Mouse (Mus musculus) monocyte, adult 2 months (primary cell): Measurements from ENCODE around the gene Psmd12.

Source experiments
- DNase-seq, 2 experiments: peaks; one replicate each; pipeline ENCODE4 v3.0.0; 2022; ENCODE audit warnings: low spot score in 2 of 2, low read depth in 1 of 2

Psmd12 gene

DNA sequence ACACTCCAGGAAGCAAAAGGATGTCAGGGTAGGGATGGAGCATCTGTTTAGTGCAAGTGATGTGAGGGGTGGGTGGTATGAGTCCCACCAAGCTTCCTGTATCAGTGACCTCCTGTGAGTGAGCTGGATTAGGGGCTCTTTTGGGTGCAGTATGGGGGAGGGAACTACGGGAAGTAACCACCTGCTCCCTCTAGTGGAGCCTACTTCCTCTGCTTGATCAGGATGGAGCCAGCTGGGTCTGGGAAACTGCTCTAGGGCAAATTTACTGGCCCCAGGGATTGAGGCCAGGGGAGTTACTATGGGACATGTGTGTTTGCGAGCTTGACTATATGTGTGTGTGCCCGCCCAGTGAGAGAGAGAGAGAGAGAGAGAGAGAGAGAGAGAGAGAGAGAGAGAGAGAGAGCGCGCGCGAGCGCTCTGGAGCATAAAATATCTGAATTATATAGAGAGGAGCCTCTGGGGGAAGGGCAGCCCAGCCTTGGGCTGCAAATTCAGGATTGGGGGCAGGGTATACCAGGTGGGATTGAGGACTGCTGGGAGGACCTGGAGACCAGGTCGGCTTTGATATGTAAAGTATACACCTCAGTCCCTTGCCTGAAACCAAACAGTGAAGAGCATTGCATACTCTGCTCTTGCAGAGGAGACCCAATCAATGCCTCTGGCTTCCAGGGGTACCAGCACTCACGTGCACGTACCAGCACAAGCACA is 30.5 kb downstream of the Psmd12 start:
- DNase-seq, result no peak

DNA sequence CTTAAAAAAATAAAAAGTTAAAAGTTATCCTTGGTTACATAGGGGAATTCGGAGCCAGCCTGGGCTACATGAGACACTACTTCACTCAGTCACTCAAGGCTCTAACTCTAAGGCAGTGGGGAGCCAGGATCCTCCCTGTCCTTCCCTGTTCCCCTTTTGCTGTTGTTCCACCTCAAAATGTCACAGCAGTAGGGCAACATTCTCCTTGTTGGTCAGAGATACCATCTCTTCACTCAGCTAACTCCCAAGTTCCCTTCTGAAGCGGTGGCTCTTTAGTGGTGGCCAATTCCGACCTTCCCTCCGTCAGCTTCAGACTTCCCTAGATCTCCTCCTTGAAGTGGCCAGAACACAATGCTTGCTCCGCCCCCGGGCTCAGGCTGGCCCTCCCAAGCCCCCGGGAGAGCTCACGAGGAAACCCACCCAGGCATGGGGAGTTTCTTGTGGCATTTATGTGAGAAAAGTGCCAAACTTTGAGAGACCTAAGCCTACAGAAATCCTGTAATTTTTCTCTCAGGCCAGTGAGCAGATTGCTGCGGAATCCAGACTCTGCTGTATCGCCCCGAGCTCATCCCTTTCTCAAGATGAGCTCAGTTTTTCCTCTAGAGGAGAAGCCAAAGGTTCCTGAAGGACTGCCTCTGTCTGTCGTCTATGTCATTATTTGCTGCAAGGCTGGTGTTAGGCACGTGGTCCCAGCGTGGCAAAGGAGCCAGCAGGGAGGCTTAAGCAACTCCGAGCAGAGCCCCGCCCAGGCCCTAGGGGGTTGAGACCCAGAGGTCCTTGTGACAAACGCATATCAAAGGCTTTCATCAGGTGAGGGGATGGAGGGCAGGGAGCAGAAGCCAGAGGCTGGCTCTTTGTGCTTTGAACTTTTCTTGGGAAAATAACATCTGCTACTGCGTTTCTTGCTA is 31.3 kb downstream of the Psmd12 start:
- no peak for DNase-seq

DNA sequence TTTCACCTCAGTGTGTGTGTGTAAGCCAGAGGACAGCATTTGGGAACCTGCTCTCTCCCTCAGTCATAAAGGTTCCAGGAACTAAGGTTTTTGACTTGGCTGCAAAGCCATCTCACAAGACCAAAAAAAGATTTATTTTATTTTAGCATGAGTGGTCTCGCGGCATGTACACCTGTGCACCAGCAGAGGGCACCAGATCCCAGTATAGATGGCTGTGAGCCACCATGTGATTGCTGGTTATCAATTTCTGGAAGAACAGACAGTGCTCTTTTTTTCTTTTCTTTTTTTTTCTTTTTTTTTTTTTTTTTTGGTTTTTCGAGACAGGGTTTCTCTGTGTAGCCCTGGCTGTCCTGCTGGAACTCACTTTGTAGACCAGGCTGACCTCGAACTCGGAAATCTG is 32.7 kb downstream of the Psmd12 start:
- peak in 1 of 2 experiments; percentile 19 for DNase-seq

DNA sequence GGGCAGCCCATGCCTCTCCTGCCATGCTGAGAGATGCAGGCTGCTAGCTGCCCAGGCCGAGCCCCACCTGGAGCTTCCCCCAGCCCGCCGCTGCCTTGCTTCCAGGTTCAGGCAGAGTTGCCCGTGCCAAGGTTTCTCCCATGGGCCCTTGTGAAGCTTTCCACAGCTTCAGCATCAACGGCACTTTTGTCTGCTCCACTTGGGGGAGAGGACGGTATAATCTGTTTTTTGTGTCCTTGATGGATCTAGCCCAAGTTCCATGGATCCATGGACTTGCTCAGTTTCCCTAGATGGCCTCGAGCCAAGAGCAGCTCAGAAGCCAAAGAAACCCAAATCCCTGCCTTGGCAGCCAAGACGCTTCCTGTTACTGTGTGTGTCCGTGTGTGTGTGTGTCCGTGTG is 33.8 kb downstream of the Psmd12 start:
- no peak for DNase-seq

DNA sequence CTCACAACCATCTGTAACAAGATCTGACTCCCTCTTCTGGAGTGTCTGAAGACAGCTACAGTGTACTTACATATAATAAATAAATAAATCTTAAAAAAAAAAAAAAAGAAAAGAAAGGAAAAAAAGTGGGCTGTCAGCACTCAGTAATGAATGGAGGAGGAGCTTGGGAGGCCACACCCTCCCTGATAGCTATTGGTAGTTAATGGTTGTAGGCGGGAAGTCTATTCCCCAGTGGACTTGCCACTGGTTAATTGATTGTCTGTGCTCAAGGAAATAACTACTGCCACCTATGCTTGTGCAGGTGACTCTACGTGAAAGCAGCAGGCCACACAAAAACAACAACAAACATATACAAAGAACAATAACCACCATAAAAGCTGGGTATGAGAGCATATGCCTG is 37.1 kb downstream of the Psmd12 start:
- DNase-seq, result no peak

DNA sequence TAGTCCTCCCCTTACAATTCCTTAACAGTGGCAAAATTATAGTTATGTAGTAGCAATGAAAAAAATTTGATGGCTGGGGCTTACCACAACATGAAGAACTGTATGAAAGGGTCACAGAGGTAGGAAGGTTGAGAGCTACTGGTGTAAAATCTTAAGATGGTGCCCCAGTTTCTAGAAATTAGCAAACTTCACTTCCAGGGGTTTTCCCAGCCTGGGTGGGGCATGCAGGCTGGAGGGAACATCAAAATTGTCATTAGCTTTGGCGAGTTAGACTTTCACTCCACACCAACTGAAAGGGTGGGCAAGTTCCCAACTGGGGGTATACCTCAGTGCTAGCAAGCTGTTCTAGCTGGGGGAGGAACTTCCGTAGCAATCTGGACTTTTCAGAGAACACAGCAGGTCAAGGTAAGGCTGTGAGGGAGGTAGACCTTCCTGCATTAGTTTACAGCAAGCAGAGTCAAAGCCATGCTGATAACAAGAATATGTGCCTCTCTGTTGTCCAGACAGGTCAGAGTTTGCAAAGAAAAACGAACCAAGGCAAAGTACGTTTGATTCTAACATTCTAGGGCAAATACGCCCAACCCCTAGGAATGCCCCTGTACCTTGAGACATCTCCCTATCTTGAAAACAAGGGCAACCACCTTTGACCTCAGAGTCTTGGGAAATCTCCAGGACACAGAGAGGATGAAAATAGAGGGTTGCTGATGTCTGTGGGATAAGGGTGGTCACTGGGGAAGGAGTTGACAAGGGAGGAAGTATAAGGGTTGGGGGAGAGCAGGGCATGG is 39.6 kb downstream of the Psmd12 start:
- DNase-seq, result no peak

DNA sequence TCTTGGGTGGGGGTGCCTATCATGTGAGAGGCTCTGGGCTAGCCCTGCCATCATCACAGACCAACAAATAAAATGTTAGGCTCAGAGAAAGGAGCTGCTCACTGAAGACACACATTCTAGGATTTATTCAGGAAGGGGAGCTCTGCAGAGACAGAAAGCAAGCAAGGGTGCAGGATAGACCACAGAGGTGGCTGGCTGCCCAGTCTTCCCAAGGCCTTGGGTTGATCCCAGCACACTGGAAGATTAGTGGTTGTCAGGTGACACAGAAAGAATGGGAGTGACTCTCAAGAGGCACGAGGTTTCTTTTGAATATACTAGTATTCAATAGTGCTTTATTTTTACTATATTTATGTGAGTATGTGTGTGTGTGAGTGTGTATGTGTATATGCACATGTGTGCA is 41.9 kb downstream of the Psmd12 start:
- no peak for DNase-seq

DNA sequence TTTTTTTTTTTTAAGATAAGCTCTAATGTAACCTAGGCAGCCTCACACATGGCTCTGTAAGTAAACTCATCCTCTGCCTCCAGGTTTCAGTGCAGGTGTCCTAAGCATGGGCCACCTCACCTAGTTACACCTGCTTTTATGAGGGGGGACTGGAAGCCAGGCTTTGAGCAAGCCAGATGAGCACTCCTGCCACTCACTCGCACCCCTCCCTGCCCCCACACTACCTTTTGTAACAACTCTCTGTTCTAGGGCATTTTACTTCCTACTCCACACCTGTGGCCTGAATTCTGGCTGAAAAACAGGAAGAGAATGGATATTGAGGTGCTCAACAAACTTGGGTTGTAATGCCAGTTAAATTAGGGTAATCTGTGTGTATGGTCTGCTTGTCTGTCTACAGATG is 45.7 kb downstream of the Psmd12 start:
- no peak for DNase-seq

DNA sequence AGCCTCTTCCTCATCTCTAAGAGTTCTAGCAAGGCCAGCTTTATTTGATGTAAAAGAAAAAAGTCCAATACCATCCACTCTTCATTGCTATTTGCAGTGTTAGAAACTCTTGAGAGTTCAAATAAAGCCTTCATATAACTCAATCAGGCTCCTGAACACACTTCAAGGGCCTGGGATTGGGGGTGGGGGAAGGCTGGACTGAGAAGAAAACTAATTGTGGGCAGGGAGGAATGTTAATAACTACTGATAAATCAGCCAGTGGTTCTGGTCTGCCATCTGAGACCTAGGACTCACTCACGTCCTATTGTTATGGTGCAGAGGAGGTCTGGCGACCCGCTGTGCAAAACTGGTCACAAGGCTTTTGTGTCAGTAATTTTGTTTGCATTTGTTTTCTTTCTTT is 48.3 kb downstream of the Psmd12 start:
- DNase-seq, result no peak

DNA sequence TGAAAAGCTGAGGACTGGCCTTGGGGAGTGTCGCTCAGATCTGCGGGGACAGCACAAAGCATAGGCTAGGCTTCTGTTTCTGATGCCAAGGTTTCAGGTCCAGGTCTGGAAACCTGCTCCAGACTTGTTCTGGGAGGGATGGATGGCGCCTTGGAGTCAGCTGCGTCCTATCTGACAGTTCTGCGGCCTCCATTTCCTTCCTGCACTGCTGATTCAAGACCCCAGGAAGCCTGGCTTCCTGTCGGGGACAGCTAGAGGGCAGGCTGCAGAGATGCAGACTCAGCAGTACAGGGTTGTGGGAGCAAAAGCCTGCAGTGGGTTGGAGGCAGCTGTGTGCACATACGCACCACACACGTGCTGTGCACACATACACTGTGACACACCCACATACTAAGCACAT is 50.0 kb downstream of the Psmd12 start:
- no peak for DNase-seq

DNA sequence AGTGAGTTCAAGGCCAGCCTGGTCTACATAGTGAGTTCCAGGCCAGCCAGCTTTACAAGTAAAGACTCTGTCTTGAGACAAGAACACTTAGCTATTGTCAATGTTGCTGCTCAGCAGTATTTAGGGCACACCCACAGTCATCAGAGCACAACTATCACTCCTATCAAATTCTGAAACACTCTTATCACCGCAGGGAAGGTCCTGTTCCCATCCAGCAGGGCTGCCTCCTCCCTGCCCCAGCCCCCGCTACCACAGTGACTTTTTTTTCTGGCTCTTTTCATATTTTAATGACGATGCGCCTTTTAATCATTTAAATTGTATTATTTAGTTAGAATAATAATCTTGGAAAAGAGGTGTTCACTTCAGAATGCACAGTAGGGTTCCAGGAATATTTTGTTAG is 52.2 kb downstream of the Psmd12 start:
- no peak for DNase-seq

DNA sequence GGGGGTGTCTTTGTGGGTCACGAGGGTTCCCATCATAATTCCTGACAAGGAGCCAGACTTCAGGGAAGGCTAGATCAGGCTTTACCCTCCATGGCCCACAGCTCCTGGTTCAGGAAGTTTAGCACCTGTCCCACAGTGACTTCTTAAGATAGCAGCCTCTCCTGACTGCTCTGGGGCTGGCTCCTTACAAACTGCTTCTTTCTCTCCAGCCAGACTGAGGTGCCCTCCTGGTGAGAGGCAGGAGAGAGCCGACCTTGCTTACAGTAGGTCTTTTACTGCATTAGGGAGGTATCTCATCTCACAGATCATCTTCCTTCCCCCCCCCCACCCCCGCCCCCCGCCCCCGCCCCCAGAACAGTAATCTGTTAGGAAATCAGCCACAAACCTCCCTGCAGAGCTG is 53.0 kb downstream of the Psmd12 start:
- DNase-seq, result no peak

DNA sequence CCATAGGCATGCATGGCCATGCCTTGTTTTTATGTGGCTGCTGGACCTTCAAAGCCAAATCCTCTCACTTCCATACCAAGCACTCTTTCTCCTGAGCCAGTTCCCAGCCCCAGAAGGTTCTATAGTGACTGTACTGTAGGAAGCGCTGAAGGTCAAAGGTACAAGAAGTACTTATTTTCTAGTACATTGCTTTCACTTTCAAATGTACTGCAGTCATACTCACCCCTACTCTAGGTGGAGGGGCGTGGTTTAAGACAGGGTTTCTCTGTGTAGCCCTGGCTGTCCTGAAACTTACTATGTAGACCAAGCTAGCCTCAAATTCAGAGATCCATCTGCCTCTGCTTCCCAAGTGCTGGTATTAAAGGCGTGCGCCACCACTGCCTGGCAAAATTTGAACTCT is 59.7 kb downstream of the Psmd12 start:
- no peak for DNase-seq

DNA sequence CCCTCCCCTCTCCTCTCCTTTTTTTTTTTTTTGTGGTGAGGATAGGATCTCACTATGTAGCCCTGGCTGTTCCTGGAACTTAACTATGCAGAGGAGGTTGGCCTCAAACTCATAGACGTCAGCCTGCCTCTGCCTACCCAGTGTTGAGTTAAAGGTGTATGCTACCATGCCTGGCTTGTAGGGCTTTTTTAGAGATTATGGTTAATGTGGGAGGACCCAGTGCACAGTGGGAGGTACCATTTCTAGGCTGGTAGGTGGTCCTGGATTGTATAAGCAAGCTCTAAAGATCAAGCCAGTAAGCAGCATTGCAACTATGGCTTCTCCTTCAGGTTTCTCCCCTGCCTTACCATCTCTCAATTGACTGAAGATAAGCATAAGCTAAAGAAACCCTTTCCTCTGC is 61.1 kb downstream of the Psmd12 start:
- no peak for DNase-seq

DNA sequence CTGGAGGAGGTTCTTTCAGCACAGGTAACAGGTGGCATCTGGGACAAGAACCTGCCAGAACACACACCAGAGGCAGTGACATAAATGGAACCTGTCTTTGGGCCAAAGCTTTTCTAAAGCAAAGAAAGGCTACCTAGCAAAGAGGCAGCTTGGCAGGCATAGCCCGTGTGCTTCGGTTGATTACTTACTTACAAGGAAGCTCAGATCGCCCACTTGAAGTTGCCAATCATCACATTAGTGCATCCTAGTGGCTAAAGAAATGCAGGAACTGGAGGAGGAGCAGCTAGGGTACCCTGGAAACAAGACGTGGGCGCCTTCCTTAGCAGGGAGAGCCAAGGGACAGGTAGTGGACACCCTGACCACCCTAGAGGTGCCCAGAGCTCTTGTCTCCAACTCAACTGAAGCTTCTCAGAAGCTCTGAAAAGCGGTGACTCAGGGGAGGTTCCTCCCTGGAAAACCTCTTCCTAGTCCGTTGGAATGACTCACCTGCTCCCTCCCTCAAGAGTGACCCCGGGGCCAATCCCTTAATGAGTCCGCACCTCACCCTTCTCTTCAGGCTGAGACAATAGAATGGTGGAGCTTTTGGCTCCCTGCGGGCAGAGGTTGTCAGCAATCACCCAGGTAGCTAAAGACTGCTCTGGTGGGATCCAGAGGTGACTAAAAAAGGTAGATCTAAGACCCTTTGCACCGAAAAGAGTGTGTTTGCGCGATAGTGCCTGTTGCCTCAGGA is 66.6 kb downstream of the Psmd12 start:
- no peak for DNase-seq

DNA sequence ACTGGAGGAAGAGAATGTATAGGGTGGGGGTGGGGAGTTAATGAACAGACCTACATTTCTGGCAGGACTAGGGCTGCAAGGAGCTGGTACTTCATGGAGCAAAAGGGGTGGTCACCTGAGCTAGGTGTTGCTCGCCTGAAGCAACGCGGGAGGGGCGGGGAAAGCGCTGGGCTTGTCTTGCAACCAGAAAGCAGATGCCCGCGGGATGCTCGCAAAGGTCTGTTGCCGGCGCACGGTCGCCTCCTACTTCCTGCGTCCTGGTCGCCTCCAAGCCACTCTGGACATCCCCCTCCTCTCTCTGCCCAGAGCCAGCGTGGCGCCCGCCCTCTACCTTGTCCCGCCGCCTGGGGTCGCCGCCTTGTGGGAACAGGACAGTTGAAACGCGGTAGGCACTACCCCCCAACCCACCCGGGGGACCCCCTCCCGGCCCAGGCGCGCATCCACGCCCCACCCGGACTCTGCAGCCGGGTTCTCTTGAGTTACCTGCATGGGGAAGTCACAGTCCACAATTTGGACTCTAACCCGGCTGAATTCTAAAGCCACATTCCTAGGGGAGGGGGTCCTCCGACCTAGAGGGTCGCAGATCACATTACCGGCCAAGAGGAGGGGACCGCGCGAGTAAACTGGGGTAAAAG is 67.5 kb downstream of the Psmd12 start:
- no peak for DNase-seq

DNA sequence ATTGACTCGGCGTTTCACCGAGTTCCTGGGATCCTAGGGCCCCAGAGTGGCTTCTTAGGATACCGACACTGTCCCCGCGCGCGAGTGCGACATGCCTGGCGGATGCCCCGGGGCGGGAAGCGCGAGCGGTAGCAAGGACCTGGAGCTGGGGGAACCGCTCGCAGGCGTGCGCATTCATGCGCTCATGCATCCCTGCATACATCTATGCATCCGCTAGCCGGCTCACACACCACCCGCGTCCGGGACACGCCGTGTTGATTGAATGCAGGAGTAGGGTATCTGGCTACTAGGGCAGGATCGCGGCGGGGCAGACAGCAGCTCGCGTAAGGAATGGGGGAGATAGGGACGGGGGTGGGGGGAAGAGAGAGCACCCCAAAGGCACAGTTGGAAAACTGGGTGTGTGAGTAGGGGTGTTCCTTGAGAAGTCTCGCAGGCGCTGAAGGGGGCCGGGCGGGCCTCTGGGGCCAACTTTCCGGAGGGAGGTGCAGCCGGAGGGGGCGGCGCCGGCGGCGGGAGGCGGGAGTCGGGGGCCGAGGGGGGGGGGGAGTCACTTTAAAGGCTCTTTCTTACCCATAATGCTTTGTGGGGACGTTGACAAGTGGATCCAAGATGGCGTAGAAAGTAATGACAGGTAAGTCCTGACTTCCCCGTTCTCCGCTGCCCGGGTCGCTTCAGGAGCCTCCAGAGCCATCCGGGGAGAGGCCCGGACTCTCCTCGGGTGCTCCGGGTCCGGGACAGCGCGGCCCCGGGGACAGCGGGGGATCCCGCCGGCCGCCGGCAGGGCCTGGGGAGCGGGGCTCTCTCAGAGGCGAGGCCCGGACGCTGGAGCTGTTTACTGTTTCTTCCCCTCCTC is 68.3 kb downstream of the Psmd12 start, which contains the start of gene Helz:
Helz (plus strand) TSS at position 580 of the 853 bp plus-strand sequence.
- DNase-seq, result peak; percentile 13 to 22

DNA sequence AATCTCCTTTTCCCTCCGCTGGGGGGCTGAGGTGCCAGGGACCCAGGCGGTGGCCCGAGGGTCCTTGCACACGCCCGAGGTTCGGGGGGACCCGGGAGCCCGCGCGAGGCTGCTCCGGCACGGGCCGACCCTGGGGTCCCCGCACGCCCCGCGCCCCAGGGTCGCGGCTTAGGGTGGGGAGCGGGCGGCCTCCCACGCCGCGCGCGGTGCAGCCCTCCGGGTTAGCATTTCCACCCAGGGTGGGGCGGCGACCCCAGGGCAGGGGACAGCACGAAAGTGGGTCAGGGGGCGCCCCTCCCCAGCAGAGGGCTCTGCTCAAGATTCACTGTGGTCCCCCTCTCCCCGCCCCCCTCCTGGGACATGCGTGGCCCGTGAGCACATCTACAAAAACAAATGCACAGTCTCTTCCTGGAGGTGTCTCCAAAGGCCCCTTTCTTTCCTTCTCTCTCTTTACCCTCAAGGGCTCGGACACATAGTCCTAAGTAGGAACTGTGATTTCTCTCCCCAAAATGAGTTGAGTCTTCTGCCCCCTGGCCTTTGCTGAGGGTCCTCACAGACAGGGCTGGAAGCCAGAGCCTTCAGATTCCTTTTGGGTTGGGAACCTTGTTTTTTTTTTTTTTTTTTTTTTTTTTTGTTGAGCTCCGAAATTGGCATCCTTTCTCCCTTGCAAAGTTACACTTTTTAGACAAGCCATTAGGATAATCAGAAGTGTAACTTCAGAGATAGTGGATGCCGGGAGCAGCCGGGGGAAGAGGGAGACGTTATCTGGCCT is 69.1 kb downstream of the Psmd12 start:
- DNase-seq, result no peak
